Mouse (Mus musculus): ENCODE data around the gene Smug1.

The Smug1 gene

DNA sequence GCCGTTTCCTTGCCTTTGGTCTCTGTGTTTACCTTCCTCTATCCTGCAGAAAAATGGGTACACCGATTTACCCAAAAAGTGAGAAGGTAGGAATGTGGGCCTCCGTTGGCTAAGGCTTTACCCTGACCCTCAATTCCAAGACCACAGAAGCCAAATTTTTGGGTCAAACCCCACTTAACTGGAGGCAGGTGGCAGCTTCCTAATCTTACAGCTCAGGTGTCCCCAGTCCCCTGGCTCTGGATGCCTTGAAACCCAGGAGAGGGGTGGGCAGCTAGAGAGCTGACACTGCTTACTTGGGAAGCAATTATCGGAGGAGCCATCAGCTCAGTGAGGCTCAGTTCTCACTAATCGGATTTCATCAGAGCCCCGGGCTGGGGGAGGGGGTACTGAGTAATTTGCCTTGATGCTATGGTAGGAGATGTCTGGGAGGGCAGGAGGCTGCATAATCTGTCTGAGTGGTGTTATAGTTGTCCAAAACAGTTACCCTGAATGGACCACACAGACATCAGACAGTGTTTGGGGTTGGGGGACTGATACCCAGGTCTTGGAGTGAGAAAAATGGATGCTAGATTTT is at the start of gene Smug1:
Smug1 (minus strand) TSS at position 51 of the 574 bp plus-strand sequence.
- DNase-seq, result no peak

- no peak for DNase-seq
Measured at GRCm38 (mm10) chr15:103216052-103216451, 49.2 kb upstream of the Smug1 start.

- peak; percentile 91 to 94 for DNase-seq
Measured at GRCm38 (mm10) chr15:103214971-103215907, 48.3 kb upstream of the Smug1 start.

DNA sequence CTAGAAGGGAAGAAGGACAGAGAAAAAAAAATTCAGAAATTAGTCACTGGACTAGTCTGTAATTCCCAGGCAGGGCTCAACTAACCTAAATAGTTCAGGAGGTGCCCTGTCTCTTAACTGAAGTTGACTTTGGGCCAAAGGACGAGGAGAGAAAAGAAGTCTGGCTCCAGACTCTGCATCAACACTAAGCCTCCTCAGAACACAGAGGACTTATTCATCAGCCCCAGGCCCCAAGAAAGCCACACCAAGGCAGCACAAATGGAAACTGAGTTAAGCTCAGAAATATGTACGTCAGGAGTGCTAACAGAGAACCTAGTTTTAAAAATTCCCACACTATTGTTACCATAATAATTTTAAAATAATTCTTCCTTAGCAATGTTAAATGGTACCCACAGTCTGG is 47.3 kb upstream of the Smug1 start:
- peak in 1 of 2 experiments; percentile 19 for DNase-seq

GRCm38 (mm10) chr15:103205156-103205555 is 38.3 kb upstream of the Smug1 start:
- DNase-seq, result peak; percentile 8 to 32

- no peak for DNase-seq
Measured at GRCm38 (mm10) chr15:103202088-103202793, 35.3 kb upstream of the Smug1 start.

GRCm38 (mm10) chr15:103197785-103198184 is 30.9 kb upstream of the Smug1 start:
- no peak for DNase-seq

DNA sequence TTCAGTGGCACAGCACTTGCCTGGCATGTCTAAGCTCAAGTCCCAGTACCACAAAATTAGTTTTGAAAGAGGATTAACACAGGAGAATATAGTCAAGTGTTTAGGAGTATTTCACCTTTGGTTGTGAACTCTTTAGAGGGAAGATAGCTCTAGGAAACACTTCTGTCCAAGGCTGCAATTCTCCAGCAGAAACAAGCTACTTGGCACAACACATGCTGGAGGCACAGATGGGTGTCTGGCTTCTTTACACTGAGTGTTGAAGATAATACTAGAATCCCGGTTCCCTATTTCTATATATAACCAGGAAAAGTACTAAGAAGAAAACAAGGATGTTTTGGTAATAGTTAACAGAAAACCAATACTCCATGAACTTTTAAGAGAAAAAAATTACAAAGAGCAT is 29.9 kb upstream of the Smug1 start:
- no peak for DNase-seq

DNA sequence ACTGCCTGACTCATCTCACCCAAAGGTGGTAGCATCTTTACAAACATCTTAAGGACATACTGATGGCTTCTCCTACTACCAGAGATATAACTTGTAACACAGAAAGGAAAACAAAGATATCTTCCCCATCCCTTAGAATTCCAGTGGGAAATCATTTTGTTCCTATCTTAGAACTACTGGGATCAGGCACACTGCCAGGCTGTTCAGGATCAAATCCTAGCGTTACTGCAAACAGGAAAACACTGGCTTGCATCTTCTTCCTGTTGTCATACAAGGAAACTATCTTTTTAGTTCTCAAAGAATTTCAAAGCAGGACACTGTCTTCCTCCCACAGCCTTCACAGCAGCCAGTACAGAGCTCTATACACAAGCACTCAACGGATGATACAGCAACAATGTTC is 26.7 kb upstream of the Smug1 start:
- DNase-seq, result no peak

DNA sequence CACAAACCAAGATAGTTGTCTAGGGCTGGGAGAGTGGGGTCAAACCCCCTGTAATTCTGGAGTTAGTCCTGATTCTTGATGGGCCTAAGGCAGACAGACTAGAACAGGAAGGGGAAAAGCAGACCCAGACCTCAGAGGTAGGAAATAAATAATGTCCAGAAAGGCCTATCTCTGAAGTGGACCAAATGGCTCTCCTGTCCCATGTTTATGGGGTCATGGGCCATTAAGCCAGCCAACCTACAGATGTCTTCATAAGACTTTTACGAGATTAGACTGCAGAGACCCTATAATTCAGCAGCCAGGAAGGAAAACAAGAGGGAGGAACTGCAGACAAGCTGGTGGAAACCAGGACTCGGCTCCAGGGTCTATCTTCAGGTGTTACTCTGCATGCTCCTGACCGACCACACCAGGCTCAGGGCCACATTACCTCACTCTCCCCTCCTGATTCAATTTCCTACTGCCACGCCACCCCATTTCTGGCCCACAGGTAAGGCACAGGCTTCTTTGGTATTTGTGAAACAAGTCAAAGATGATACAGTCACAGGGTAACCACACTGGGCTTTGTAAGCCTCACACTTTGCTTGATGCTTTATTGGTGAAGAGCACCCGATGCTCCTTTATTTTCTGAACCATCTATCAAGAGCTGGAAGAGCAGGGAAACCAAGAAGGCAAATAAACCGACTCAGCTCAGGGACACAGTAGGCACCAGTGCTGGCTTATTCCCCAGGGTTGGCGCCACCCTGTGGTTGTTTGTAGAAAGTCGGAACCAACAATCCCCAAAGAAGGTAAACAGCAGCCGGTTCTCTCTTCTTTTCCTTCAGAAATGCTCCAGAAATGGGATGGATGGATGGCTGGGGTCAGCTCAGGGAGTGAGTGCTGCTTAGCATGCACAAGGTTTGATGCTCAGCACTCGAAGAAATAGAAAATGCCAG is 23.9 kb upstream of the Smug1 start:
- peak; percentile 79 to 85 for DNase-seq

DNA sequence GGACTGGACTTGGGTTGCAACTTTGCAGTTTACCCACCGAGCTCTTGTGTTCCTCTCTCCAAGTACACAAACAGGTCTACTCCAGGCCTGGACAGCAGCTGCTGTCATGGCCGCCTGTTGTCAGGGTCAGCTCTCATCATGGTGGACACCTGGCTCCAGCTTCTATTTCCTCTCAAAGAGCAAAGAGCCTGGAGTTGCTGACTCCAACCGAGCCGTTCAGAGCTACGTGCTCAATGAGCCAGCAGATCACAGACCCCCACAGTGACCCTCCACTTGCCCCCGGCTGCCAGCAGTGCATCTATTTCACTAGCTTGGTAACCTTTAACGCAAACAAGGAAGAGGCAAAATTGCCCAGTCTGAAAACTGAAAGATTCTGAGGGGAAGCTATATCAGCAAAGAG is 23.2 kb upstream of the Smug1 start:
- DNase-seq, result no peak

DNA sequence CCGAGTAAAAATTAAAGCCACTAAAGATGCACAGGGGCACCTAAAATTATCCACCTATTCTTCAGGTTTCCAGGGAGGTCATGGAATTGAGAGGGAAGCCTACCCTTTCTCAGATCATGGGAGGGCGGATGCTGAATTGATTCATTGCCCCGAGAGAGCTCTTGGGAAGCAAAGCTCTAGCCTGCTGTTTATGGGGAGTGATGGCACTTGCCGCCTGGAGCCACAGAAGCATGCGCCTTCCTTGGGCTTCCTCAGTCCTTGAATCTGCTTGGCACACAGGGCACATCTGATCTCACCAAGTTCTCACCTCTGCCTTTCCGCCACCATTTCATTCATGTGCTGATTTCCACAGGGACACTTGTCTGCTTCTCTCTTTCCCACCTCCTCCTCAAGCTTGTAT is 20.9 kb upstream of the Smug1 start:
- DNase-seq, result no peak

GRCm38 (mm10) chr15:103185462-103186198 is 18.7 kb upstream of the Smug1 start:
- peak; percentile 85 to 86 for DNase-seq

DNA sequence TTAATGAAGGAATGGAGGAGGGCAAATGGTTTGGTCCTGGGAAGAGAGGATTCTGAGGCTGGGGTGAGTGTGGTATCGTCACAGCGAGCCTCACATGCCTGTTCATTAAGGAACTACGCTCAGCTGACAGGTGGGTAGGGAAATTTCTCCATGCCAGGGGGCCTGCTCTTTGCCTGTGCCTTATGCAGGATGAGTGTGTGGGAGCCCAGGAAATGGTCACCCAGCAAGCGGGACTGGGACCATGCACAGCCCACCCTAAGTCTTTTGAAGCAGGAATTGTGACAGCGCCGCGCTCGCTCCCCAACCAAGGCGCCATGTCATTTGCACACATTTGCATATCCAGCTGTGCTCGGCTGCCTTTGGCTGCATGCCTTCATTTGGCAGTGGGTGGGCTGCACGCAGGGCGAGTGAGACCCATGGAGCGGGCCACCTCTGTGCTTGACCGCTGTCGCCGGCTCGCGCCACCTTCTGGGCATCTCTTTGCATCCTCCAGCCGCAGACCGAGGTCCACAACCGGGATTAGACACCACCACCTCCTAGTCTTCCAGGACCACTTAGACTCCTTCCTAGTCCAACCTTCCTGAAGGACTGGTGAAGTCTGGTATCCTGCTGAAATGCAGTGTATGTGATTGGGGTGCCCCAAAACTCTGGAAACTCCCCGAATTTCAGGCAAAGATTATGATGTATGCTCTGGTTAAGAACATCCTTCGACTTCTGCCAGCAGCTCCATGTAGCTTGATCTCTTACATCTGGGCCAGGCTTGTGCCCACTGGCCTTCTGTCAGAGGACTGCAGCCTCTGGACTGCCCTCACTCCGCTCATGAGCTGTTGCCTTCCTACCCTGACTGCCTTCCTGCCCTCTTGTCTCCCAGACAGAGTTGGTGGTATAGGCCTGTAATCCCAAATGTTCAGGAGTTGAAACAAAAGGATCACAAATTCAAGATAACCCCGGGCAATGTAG is 17.0 kb upstream of the Smug1 start:
- DNase-seq, result peak in 1 of 2 experiments; percentile 63

GRCm38 (mm10) chr15:103183135-103183534 is 16.2 kb upstream of the Smug1 start:
- DNase-seq, result peak; percentile 72 to 77

DNA sequence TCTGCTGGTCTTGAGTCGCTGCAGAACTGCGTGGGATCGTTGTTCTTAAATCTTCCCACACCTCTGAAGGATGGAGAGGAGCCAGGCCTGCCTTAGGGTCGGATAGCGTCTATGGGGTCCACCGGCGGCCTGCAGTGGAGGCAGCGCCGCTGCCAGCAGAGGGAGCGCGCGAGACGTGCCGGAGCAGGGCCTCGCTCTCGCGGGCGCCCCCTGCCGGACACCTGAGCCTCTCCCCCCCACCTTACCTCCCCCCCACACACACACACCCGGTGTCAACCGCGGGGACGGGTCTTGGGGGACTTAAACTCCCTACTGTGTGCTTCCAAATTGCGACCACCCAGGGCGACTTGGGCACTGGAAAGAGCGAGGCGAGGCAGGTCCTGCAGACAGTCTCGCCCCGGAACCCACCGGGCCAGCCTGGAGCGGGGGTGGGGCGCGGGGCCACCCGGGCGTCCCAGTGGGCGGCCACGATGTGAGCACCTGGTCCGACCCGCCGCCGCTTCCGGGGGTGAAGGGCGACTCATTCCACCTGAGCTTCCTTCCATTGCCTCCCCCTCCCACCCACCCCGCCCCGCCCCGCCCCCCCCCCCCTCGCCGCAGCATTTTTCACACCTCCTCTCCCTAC is 15.4 kb upstream of the Smug1 start:
- peak; percentile 94 to 97 for DNase-seq

- no peak for DNase-seq
Measured at GRCm38 (mm10) chr15:103180406-103180805, 13.5 kb upstream of the Smug1 start.

- no peak for DNase-seq
Measured at GRCm38 (mm10) chr15:103178767-103179166, 11.9 kb upstream of the Smug1 start.

DNA sequence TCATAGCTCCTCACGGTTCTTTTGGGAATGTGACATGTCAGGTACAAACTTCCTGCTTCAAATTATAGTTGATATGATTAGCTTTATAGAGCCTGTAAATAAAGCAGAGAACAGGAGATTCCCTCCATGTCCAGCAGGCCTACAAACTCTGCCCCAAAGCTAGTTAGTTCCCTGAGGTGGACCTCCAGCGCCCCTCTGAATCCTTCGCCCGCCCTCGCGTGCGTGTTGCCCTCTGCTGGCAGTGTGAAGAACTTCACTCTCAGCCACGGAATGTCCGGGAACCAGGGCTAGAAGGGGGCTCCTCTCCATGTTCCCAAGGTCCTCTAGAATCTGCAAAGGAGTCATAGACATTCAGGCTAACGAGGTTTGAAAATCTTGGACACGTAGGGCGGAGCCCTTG is 11.2 kb upstream of the Smug1 start:
- peak; percentile 59 to 71 for DNase-seq

DNA sequence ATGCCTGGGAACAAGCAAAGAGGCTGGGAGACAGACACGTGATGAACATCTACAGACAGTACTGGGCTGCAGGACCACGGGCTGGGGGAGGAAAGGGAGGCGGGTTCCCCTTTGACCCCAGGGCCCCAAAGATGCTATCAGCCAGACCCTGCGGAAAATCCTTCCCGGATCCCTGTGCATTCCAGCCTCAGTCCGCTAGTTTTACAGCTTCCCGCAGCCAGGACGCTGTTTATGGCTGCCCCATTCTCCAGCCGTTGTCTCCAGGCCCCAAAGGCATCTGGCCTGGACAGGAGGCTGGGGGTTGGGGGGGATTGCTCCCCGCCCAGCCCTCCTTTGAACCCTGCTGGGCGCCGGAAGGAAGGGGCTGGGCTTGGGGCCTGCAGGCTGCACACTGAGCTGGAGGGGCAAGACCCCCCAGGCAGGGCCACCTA is 10.7 kb upstream of the Smug1 start:
- no peak for DNase-seq

Measured in cerebellum, postnatal 10 days (tissue).